Mouse (Mus musculus): Measurements from ENCODE around the gene Slc13a5. TPM values are rescaled to one million over a fixed set of nuclear protein-coding genes. Genes with fewer than 3 reads are reported as not detected.

Slc13a5 gene
- polyA plus RNA-seq, 1 experiment, result 0.27 TPM

DNA sequence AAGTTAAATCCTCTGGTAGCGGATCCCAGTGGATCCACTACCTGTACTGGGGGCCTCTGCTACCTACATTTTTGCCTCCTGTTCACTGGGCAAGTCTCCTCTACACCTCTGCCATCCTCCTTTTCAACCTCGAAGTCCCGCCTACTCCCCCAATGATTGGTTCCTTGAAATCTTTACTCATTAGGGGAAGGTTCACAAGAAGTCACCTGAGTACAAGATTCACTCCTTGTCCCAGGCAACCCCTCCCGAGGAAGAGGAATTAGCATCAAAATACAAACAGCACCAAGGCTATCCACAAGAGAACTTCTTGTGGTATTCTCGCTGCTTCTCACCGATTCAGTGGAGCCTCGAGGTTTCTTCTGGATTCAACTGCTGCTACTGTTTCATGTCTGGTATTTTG lies 35.0 kb downstream of the Slc13a5 start:
- Histone ChIP-seq H3K36me3 (ENCODE audit: control insufficient read depth, insufficient read depth, low read length) (no peaks in the 10 kb centered on the region), H3K4me3 (ENCODE audit: insufficient read depth, low read depth, low read length) (no peak overlapping the region), H3K27ac (ENCODE audit: insufficient read depth, low read depth, low read length) (no peak overlapping the region), H3K4me1 (ENCODE audit: control insufficient read depth, insufficient read depth, low read length) (no peaks in the 10 kb centered on the region), H3K27me3 (replicated peaks; ENCODE audit: control insufficient read depth, insufficient read depth, low read length) (no peaks in the 10 kb centered on the region)
- TF ChIP-seq CTCF (conservative IDR thresholded peaks at IDR 0.05; ENCODE audit: insufficient read depth, insufficient read length, low read depth, low read length), result no peak
- DNase-seq, result no peak
- WGBS, result 87% methylated on average over 7 of the region's 7 CpGs

DNA sequence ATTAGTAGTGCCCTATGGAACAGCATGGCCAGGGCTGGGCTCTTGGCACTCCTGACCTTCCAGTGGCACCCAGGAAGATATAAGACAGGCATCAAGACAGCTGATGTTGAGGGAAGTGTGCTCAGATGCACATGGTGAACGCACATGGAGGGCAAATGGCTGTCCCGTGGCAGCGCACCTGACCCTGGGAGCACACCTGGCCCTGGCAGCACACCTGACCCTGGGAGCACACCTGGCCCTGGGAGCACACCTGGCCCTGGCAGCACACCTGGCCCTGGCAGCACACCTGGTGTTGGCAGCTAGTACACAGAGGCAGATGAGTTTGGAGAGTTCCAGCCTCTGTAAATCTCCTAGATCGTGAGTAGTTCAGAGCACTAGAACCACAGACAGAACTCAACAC lies 38.5 kb downstream of the Slc13a5 start:
- WGBS, result 85% methylated on average over 4 of the region's 4 CpGs
- no peak for TF ChIP-seq POLR2A (IDR thresholded peaks at IDR 0.05; ENCODE audit: low read depth, low read length)
- Histone ChIP-seq H3K36me3 (ENCODE audit: control insufficient read depth, insufficient read depth, low read length) (no peaks in the 10 kb centered on the region), H3K4me3 (ENCODE audit: insufficient read depth, low read depth, low read length) (no peak overlapping the region), H3K27me3 (replicated peaks; ENCODE audit: control insufficient read depth, insufficient read depth, low read length) (no peaks in the 10 kb centered on the region), H3K27ac (ENCODE audit: insufficient read depth, low read depth, low read length) (no peak overlapping the region), H3K4me1 (ENCODE audit: control insufficient read depth, insufficient read depth, low read length) (no peaks in the 10 kb centered on the region)
- DNase-seq, result no peak

DNA sequence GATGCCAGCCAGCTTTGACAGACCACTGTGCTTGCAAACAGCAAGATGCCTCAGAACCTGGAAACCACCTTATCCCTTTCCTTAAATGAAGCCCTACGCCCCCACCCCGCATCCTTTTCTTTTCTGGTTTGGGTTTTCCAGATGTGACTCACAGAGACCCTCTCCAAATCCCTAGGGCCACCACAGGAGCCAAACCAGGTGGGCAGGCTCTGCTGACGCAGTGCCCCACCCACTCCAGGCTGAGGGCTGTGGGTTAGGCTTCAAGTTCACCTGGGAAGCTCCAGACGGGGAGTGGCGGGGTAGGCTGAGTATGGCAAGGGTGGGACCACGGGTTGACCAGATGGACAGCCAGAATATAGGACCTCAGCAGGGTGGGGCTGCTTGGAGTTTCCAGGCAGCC lies 40.1 kb downstream of the Slc13a5 start:
- DNase-seq, result no peak
- Histone ChIP-seq H3K27ac (ENCODE audit: insufficient read depth, low read depth, low read length) (no peak overlapping the region), H3K4me3 (ENCODE audit: insufficient read depth, low read depth, low read length) (no peak overlapping the region), H3K36me3 (ENCODE audit: control insufficient read depth, insufficient read depth, low read length) (no peaks in the 10 kb centered on the region), H3K4me1 (ENCODE audit: control insufficient read depth, insufficient read depth, low read length) (no peaks in the 10 kb centered on the region), H3K27me3 (replicated peaks; ENCODE audit: control insufficient read depth, insufficient read depth, low read length) (no peaks in the 10 kb centered on the region)
- 85% methylated on average over 6 of the region's 6 CpGs for WGBS
- TF ChIP-seq POLR2A (IDR thresholded peaks at IDR 0.05; ENCODE audit: low read depth, low read length) (no peak), CTCF (conservative IDR thresholded peaks at IDR 0.05; ENCODE audit: insufficient read depth, insufficient read length, low read depth, low read length) (no peak)

DNA sequence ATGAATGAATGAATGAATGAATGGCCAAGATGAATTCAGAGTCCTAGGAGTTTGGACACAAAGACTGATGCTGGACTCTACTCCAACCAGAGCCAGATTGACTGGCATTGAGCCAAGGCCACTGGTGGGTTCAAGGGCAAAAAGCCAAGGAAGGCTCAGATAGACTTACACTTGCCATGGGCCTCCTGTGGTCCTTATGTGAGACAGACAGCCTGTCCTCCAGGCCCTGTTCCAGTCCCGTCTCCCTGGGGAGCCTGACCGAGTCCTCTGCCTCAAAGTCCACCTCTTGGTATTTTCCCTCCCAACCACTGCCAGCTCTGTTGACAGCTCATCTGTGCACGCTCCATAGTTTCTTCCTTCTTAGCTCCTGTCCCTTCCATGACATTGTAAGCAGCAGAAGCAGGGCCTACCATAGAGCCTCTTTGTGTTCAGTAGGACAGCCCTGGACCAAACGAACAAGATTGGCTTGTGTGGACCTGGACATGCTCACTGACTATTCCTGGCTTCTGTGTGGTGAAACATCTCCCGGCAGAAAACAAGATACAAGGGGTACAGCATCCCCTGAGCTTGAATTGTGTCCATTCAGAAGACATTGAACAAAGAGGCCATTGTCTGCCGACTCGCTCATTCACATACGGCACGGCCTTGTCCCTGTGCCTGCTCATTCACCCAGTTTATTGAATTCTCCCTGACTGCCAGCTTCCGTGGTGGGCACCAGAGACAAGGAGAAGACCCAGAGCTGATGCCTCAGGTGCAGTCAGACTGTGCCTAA lies 40.8 kb downstream of the Slc13a5 start:
- Histone ChIP-seq H3K4me1 (ENCODE audit: control insufficient read depth, insufficient read depth, low read length) (no peaks in the 10 kb centered on the region), H3K27ac (ENCODE audit: insufficient read depth, low read depth, low read length) (no peak overlapping the region), H3K27me3 (replicated peaks; ENCODE audit: control insufficient read depth, insufficient read depth, low read length) (no peaks in the 10 kb centered on the region), H3K4me3 (ENCODE audit: insufficient read depth, low read depth, low read length) (no peak overlapping the region), H3K36me3 (ENCODE audit: control insufficient read depth, insufficient read depth, low read length) (no peaks in the 10 kb centered on the region)
- WGBS, result 77% methylated on average over 10 of the region's 10 CpGs
- peak; percentile 40 for DNase-seq
- no peak for TF ChIP-seq CTCF (conservative IDR thresholded peaks at IDR 0.05; ENCODE audit: insufficient read depth, insufficient read length, low read depth, low read length)

DNA sequence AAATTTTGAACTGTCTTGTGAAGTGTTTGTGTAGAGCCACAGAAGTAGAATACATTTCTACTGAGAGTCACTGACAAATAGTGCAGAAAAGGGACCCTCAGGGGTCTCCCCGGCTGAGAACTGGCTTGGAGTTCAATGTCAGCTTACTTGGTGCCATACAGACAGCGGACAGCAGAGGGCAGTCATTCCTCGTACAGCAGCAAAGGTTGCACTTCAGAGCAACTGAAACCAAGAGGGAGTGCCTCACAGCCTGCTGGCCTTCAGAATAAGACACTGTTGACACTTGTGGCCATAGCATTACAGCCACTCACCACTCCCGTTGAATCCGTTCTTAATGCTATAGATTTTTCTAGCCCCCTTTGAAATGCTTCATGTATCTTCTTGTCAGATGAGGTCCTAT lies 42.2 kb downstream of the Slc13a5 start:
- 11% methylated on average over 5 of the region's 5 CpGs for WGBS
- Histone ChIP-seq H3K27ac (ENCODE audit: insufficient read depth, low read depth, low read length) (no peak overlapping the region), H3K36me3 (ENCODE audit: control insufficient read depth, insufficient read depth, low read length) (no peaks in the 10 kb centered on the region), H3K27me3 (replicated peaks; ENCODE audit: control insufficient read depth, insufficient read depth, low read length) (no peaks in the 10 kb centered on the region), H3K4me3 (ENCODE audit: insufficient read depth, low read depth, low read length) (no peak overlapping the region), H3K4me1 (ENCODE audit: control insufficient read depth, insufficient read depth, low read length) (no peaks in the 10 kb centered on the region)
- peak; percentile 98 for TF ChIP-seq CTCF (conservative IDR thresholded peaks at IDR 0.05; ENCODE audit: insufficient read depth, insufficient read length, low read depth, low read length)
- TF ChIP-seq POLR2A (IDR thresholded peaks at IDR 0.05; ENCODE audit: low read depth, low read length), result no peak
- DNase-seq, result peak; percentile 78

DNA sequence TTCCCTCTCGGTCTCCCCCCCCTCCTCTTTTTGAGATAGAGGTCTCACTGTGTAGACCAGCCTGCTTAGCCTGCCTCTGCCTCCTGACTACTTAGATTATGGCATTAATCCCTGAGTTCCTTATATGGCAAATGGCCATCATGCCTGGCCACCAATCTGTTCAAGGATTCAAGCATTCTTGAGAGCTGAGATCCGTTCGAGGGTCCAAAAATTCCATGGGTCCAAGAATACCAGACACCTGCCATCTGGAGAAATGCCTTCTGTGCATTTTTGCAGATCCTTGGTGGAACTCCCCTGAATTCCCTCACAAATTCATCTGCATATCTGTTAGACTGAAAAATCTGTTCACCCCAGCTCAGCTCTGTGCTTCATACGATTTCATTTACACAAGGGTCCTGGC lies 43.6 kb downstream of the Slc13a5 start:
- no peak overlapping the region for H3K4me3 ChIP-seq (ENCODE audit: insufficient read depth, low read depth, low read length)
- TF ChIP-seq CTCF (conservative IDR thresholded peaks at IDR 0.05; ENCODE audit: insufficient read depth, insufficient read length, low read depth, low read length) (no peak), POLR2A (IDR thresholded peaks at IDR 0.05; ENCODE audit: low read depth, low read length) (no peak)
- H3K36me3 ChIP-seq (ENCODE audit: control insufficient read depth, insufficient read depth, low read length), result no peaks in the 10 kb centered on the region
- WGBS, result 83% methylated on average over 4 of the region's 4 CpGs
- H3K27me3 ChIP-seq (replicated peaks; ENCODE audit: control insufficient read depth, insufficient read depth, low read length), result no peaks in the 10 kb centered on the region
- no peak overlapping the region for H3K27ac ChIP-seq (ENCODE audit: insufficient read depth, low read depth, low read length)
- H3K4me1 ChIP-seq (ENCODE audit: control insufficient read depth, insufficient read depth, low read length), result no peaks in the 10 kb centered on the region
- no peak for DNase-seq

DNA sequence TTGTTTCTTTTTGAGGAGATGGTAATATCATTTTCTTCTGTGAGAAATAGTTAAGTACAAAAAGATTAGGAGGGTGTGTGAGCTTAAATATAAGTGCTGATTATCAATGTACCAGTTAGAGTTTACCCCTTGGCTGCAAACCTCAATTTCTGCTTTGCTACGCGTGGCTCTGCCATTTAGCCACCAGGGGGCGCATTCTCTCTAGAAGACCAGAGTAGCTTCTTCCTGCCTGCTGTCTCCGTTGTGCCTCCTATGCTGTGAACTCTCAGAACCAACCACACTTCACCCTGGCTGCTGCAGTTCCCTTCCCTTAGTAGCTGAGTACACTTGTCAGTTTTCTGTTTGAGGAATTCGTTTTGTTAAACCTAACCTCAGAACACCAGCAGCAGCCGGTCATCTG lies 45.7 kb downstream of the Slc13a5 start:
- 18% methylated on average over 6 of the region's 6 CpGs for WGBS
- TF ChIP-seq CTCF (conservative IDR thresholded peaks at IDR 0.05; ENCODE audit: insufficient read depth, insufficient read length, low read depth, low read length) (peak; percentile 91), POLR2A (IDR thresholded peaks at IDR 0.05; ENCODE audit: low read depth, low read length) (no peak)
- no peaks in the 10 kb centered on the region for H3K4me1 ChIP-seq (ENCODE audit: control insufficient read depth, insufficient read depth, low read length)
- no peak overlapping the region for H3K27ac ChIP-seq (ENCODE audit: insufficient read depth, low read depth, low read length)
- DNase-seq, result peak; percentile 58
- no peaks in the 10 kb centered on the region for H3K27me3 ChIP-seq (replicated peaks; ENCODE audit: control insufficient read depth, insufficient read depth, low read length)
- no peaks in the 10 kb centered on the region for H3K36me3 ChIP-seq (ENCODE audit: control insufficient read depth, insufficient read depth, low read length)
- H3K4me3 ChIP-seq (ENCODE audit: insufficient read depth, low read depth, low read length), result no peak overlapping the region
